Mouse (Mus musculus) frontal cortex, adult (tissue): ENCODE results near the gene Zfp871.
"Not testable (repeated sequence)": the region's sequence is repeated elsewhere in the genome, so short reads cannot be mapped to it uniquely, and the experiment has no call there.

Source experiments
- ATAC-seq: cut with Nextera tagmentation; 2 replicates; pipeline ENCODE4 v1.9.2; 2017; ENCODE audit warnings: mild to moderate bottlenecking, moderate library complexity, mixed read lengths; ENCODE audit not compliant: low TSS enrichment

The Zfp871 gene

GRCm38 (mm10) chr17:32738406-32738805 is 49.7 kb downstream of the Zfp871 start:
- no peak for ATAC-seq

- ATAC-seq: no peak
Measured at GRCm38 (mm10) chr17:32729029-32729428, 59.1 kb downstream of the Zfp871 start.

GRCm38 (mm10) chr17:32726360-32726759 is 61.7 kb downstream of the Zfp871 start:
- peak; percentile 52; the same call in 1 of the 2 replicates for ATAC-seq

GRCm38 (mm10) chr17:32722771-32723170 is 65.3 kb downstream of the Zfp871 start:
- ATAC-seq: no peak

- ATAC-seq: not testable (repeated sequence)
Measured at GRCm38 (mm10) chr17:32722151-32722550, 65.9 kb downstream of the Zfp871 start.
